Mouse (Mus musculus) kidney, adult 11 months (tissue): ENCODE results near the gene Bach2.
A peak's percentile ranks its signal among the peaks of the same experiment; 100 is the strongest.

ENCODE experiments used
- DNase-seq: peaks from one replicate; pipeline ENCODE4 v3.0.0; 2022

The Bach2 gene

DNA sequence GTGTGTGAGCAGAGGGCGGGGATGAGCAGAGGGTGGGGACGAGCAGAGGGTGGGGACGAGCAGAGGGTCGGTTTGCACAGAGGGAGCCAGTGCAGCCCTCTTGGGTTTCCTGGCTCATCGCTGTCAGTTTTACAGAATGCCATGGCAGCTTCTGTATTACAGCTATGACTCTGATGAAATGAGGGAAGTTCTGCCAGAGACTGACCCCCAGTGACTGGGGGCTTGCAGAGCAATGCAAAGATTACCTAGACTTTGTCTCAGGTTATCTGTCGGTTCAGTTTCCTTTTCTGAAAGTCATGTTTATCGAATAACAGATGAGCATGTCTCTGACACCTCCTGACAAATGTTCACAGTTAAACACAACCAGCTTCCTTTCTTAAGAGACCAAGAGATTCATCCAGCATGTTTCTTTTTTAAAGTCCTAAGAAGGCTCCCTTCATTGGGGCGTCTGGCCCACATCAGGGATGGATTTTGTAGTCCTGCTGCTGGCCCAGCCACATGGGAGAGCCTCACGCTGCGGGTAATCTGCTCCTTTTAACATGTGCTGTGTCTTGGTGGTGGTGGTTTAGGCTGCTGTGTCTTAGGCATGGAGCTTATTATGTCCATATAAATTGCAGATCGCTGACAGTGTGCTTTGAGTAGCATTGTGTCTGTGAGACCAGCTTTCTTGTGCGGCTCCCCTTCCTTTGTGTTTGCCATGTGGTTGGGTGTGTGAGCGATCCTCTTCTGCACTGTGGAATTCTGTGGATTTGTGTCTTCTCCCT lies 126.7 kb downstream of the Bach2 start:
- no peak for DNase-seq

DNA sequence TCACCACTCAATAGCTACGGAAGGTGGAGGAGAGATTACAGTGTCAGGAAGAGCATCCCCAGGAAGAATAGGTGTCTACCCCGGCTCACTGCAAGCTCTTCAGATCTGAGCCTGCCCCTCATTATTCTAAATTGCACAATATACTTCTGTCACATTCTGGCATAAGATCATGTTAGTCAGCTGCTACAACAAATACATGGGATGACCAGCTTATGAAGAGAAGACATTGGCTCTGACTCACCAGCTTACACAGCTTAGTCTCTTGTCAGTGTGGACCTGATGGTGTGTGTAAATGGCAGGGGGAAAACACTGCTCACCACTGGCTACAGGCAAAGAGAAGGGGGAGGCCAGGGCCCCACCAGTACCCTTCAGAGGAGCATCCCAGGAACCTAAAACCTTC lies 127.6 kb downstream of the Bach2 start:
- no peak for DNase-seq

DNA sequence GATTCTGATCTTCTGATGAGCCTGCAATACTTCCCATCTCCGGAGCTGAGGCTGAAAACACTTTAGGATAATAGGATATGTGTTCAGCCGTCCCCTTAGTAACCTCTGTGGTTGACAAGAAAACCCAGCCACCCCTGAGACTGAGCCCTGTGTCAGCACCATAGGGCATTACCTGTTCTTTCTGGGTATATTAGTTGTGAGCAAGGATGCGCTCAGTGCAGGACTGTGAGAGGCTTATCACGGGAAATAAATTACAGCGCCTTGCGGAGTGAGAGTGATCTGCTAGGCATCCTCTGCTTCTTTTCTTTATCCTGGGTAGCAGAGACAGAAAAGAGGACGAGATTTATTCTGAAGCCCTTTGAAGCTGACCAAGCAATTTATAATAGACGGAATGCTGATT lies 129.7 kb downstream of the Bach2 start:
- no peak for DNase-seq

DNA sequence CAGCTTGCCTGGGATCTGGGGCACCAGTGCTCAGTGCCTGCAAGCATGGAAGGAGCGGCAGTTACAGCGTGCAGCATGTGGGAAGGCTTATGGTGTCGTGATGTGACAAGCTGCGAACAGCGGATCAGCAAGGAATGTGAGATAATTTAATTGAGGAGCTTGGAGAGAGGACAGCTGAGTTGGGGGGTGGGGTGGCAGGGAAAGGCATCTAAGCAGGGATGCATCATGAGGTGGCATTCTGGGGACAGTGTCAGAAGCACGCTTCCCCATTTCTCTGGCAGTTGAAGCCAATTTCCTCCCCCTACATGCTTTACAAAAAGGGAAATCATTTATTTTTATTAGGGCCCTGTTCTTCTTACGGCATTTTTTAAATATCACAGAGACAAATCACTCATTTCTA lies 134.5 kb downstream of the Bach2 start:
- DNase-seq: no peak

DNA sequence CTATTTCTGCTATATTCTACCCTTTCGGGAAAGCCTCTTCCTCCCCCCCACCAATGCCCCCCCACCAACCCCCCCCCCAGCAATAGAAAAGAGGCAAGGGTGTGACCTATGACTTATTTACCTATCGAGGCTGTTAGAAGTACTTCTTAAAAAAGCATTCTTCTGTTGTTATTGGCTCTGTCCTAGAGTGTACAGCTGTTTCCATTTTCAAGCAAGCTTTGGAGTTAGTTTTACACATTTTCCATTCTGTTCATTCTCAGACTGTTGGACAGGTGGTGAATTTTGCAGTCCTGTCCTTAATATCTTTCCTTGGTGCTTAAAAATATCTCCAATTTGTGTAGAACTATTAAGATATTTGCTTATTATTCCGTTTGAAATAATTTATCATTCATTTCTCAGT lies 134.9 kb downstream of the Bach2 start:
- no peak for DNase-seq

DNA sequence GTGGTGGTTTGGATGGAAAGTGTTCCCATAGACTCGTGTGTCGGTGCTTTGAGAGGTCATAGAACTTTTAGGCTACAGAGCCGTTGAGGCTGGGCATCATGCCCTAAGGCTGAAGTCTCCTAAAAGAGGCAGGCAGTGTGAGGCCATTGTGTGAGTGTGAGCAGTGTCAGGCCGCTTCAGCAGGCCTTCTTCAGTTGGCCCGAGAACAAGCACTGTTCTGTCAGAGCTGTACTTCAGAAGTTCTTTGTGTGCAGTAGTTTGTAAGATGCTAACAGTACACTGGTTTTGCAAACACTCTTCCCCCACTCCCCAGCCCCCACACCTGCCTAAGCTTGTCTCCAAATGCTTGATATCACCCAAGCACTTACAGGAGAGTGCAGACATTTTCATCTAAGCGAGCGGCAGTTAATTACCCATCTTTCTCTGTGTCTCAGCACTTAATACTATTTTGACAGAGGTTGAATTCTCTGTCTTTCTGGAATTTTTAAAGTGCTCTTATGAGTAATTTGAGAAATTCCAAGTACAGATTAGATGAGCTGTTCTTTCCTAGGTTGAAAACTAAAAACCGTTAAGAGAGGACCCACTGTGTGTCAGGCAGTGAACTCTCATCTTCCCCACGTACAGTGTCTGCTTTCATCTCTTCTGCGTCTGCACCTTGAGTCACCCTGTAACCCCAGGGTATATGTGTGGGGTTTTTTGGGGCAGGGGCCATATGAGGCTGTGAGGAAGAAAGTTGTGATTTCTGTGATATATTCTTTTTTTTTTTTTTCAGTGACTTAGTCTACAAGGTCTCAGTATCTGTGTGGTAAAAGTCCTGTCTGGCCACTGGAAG lies 136.4 kb downstream of the Bach2 start:
- no peak for DNase-seq

DNA sequence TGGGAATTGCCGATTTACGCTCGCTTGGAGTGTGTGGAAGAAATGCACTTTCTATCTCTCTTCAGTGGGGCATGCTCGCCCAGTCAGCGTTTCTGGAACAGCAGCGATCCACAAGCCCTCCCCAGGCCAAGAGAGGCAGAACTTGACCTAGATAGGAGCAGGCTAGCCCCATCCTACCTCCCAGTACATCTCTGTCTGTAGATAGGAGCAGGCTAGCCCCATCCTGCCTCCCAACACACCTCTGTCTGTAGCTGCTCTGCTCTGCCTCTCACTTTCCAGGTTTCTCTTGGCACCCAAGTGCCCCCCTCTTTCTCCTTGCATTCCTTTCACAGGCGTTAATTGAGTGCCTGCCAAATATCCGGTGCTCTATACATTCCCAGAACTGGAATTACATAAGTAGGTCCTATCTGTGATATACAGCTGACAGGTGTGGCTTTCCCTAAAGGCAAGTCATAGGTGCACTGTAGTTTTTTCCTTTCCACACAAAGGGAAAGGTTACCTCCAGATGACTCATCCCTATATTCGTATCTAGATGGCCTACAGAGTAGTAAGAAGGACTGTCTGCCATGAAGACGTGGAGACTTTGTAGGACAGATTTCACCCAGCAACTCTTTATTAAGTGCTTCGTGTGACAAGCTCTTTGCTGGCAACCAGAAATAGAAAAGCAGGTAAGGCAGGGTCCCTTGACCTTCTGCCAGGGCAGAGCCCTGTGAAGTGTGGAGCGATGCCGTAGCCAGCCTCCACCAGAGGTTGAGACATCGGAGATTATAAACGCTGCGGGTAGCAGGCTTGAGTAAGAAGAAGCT lies 137.3 kb downstream of the Bach2 start:
- no peak for DNase-seq

DNA sequence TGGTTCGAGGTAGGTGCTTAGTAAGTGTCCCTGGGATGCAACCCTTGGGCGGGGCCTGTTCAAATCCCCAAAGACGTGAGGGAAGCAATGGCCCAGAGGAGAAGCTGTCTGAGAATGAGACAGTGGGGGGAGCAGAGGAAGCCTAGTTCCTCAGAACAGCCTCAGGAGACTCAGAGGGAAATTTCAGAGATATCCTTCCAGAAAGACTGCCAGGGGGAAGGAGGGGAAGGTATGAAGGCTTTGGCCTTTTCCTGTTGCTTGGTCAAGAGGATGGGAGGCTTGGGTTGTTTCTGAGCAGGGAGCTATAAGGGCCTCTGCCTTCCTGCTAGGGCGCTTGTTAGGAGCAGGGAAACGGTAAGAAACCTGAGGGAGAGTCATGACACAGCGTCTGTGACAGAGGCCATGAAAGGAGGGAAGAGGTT lies 137.9 kb downstream of the Bach2 start:
- no peak for DNase-seq

DNA sequence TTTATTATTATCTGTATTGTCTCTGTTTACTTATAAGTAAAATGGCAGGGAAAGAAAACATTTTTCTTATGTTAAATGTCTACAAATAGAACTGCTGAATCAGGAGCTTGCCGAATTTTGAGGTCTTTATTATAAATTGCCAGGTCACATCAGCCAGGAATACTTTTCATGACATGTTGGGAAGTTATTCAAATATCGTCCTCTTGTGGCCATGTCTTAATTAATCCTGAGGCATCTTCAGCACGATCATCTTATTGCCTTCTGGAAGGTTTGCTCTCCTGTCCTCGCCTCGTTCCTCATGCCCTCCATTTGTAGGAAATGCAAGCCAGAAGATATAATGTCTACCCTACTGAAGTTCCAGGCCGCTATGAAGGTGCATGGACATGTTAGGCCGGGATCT lies 140.5 kb downstream of the Bach2 start:
- no peak for DNase-seq

DNA sequence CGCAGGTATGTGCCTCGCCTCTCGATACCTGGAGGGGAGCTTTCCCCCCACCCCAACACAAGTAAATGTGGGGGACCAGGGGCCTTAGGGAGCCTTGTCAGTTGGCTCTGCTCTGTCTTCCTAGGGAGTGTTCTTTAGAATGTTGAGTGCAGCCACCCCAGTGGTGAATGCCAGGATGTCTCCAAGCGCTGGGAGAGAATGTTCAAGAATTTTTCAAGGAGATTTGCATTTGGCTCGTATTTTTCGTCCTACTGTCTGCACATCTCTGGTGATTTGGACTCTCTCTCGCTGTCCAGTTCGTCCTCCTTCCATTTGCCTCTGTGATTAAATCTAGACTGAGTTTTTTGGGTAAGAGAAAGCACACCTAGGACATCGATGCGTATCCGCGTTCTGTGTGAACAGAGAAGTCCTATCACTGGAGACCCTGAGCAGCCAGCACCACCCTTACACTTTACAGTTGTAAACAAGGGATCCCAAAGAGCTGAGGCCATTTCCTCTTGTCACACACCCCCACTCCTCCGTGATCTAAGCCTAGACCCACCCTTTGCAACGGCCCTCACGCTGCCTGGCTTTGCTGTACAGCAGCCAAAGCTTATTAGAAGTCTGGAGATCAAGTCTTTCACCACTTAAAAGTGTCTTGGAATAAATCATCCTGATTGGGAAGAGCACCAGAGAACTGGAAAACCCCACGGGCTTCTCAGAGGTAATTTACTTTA lies 143.2 kb downstream of the Bach2 start:
- no peak for DNase-seq

DNA sequence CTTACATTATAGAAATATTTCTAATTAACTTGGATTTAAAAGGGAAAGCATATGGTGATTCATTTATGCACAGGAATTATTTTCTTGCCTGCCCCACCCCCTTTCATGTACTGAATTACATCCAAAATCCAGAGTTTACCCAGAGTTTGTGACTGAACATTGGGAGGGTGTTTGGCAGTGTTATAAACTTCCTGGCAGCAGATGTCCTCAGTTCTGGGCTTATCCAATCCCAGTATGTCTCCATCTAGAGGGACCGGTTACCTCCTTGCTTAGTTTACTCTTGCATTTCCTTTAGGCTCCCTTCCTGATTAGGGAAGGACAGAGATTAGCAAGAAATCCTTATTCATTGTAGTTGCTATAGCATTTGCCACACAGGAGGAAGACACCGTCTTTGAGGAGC lies 146.5 kb downstream of the Bach2 start:
- no peak for DNase-seq

DNA sequence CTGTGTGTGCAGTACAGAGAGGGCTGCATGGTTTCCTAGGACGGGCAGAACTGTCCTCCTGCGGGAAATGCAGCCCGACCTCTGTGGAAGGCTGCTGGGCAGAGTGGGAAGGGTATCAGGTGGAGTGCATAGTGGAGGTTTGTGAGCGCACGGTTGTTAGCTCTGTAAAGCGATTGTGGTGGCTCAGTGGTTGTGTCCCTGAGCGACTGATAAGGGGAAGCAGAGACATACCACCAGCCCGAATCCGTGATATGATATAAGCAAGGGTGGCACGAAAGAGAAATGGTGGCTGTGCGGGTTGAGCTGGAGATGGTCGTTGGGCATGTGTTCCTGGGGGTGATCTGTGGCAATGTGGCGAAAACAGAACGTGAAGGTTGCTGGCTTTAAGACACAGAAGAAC lies 147.0 kb downstream of the Bach2 start:
- no peak for DNase-seq

DNA sequence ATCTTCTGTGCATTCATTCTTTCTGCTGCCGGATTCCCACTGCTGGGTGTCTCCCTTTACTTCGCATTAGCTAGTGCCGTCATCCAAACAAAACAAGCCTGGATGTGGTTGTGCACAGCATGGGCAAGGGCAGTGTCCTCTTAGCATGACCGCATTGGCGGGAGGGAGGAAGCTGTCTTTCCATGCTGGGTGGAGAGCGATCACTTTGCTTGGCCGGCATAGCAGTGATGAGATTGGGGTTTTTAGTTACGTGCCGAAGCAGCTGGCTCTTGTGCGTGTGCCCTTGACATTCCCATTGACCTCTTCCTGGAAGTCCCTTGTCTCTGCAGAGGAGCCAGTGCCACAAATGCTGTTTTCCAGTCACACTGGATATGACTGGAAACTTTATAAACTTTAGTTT lies 147.7 kb downstream of the Bach2 start:
- no peak for DNase-seq

DNA sequence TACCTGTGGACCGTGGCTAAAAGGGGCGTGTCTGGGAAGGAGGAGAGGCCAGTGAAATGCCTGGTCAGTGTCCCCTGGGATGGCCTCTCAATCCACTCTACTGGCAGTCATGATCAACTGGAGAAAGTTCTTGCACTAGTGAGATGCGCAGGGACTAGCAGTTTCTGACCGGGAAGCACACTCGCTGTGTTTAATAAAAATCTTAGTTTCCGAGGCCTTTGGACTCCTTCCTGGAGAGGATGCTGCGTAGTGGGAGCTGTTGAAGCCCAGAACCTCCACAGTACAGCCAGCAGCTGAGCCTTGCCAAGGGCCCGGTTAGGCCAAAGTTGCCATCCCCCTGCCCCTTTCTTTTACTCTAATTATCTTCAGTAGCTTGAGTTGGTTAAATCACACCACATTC lies 148.3 kb downstream of the Bach2 start:
- DNase-seq: no peak

DNA sequence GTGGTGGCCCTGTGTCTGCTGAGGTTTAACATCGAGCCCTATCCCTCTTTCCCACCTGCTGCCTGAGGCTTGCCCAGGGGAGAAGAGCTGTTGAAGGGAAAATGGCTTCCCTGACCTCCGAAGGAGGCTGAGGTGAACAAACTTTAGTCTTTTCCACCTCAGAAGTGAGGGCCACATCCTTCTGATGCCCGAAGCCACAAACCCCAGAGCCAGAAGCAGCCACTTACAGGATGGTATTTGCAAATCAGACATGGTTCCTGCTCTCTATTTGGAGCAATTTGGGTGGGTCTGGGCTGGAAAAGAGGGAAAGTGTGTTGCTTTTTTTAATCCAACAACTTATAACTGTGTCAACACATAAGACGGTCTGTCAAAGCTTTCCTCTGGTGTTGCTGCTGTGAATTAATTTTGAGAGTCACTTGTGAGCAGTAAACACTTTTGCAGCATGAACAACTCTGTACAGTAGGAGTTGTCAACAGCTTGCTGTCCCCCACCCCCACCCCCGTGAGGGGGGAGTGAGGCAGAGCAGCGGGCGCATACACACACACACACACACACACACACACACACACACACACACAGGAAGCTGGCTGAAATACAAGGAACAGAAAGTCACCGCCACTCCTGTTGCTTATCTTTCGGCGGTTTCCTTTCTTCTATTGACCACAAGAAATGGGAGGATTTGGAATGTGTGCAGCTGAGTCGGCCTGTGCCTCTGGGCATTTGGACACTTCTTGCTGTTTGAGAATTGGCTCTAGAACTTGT lies 149.1 kb downstream of the Bach2 start:
- peak; percentile 40 for DNase-seq

DNA sequence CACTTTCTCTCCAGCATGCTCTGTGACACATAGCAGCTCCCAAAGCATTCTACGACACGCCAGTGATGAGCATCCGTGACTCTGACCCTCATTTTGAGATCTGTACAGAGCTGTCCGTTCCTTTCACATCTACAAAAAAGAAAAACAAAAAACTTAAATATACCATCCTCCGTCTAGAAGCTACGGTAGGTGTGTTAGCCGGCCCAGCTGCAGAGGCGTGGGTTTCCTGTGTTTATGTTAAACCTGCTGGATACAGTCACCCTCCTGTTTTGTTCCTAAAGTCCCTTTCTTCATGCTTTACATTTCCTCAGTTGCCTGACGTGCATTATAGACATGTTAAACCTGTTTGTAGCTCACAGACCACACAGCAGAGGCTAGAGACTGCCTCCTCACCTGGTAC lies 150.0 kb downstream of the Bach2 start:
- no peak for DNase-seq

DNA sequence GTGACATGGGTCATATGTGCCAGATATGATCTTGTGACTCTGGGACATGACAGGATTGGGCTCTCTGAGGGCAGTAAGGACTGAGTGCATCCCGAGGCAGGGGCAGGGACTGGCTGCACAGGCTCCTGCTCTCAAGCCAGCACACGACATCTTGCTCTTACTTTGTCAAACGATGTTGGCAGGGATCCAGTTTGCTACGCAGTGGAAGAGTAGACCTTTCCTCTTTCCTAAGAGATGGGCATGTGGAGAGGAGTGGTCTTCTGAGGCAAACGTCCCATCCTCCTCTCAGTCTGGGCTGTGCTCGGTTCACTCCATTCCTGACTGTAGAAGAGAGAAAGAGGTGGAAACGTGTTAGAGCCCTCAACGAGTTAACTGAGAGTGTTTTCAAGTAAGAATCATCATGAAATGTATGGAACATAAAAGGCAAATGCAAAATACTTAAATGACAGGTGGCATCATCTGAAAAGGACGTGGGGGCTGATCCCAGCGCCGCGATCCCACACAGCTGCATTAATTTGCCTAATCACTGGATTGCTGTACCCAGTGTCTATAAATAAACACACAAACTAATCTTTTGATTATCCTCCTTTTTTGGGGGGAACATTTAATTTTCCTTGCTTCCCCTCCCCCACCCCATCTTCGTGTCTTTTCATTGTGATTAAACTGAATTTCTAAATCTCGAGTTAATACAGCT lies 150.7 kb downstream of the Bach2 start:
- DNase-seq: no peak

DNA sequence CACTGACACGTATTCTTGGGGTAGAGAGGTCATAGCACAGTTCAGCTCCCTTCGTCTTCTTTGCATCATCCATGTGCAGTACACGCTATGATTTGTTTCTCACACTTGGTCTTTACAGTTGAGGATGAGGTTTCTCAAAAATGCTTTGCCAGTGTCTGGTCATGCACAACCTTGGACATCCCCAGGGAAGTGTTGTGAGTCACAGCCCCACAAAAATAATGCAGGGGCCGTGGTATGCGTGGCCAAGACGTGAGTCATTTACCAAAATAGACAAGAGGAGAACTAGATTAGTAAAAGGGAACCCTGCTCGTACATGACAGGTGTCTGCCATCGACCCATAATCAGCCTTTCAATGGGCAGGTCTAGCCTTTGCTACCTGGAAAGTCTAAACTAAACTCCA lies 152.7 kb downstream of the Bach2 start:
- DNase-seq: no peak

DNA sequence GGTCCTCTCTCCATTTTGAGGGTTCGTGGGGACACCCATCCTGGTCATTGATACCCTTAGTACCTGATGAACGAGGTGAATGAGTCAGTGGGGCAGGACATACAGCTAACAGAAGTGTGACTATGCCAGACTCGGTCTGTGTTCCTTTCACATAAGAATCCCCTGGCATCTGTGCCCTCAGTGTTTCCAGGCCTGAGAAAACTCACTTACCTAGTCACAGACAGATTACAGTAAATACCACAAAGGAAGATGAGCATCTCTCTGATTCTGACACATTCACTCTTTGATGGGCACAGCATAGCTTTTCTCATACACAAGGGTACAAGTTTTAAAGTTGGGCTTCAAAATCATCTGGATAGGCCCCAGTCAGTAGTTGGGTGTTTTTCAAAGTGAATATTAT lies 154.6 kb downstream of the Bach2 start:
- DNase-seq: no peak

DNA sequence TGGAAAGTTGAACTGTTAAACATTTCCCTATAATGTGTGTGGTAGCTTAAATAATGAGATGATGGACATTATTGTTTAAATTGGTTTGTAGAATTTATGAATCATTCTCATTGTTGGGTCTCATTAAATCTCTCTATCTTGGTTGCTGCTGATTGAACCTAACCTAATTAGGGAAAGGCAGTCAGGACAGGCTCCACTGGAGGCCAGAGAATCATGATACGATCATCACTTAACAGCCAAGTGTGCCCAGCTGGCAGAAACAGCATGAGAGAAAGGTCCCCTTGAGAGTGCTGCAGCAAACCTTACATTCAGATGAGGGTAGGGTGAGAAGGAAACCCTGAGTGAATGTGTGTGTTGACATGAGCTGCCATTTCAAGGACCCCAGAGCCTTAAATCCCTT lies 155.3 kb downstream of the Bach2 start:
- DNase-seq: no peak

DNA sequence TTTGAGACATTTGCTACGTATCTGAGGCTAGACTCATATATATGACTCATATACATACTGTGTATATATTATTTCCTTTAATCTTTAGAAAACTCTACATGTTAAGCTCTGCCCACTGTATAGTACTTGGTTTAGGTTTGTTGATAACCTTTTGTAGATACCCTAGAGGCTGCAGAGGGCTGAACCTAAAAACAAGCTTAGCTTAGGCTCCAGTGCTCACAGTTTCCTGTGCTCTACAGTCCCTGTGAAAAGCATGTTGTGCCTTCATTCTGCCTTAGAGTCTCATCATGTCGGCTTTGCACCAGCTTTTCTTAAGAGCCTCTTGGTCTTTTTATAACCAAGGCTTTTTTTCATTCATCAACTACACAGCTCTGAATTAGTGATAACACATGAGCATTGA lies 156.2 kb downstream of the Bach2 start:
- DNase-seq: no peak

DNA sequence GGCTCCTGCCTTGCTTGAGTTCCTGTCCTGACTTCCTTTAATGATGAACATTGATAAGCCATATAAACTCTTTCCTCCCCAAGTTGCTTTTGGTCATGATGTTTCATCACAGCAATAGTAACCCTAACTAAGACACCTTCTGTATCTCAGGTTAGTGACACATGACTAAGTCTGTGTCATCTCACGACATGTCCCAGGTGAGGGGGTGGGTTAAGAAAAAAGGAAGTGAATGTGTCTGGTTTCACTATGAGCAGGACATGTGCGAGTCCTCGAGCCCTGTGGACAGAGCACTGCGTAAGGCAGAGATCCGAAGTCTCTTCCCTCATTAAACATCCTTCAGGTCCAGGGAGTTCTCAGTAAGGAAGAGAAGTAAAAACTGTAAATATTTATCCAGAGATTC lies 162.9 kb downstream of the Bach2 start:
- DNase-seq: no peak
